ENCODE assay signal across 23 mouse cellular contexts in the genomic region with DNA sequence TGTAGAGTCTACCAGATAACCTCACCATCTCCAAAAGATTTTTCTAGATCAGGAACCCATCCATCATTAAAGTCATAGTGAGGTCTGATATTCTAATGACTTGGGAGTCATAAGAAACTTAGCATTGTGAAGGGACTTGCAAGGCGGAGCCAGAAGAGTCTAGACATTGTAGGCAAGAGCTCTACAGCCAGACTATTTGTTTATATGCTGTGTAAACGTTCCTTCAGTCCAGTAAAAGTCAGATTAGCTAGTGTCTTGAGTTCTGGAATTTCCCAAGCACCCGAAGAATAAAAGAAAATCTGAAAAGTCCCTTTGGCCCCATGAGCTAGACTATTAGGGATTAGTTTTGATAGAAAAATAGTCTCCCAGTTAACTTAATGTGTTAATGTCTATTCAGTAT. TPM values are rescaled to one million over a fixed set of nuclear protein-coding genes. Genes with fewer than 3 reads are reported as not detected.
DNase-seq lines count a peak whose midpoint lies in the region; ATAC-seq and TF ChIP-seq lines count a peak whose summit lies in the region.
"Had no signal": no experiment of that assay in that cellular context is flagged by ENCODE, and none has a peak within 500 bp of the region (broad histone marks: within the 10 kb centered on the region; RNA-seq: fewer than 3 reads in every experiment).

No protein-coding gene starts in this region.

- TF ChIP-seq POLR2A in liver, adult 2 months (IDR thresholded peaks at IDR 0.05; ENCODE audit: extremely low read depth, insufficient read depth, low read length) = no peak
- no peak for TF ChIP-seq POLR2A in lung, adult 2 months (IDR thresholded peaks at IDR 0.05; ENCODE audit: borderline replicate concordance, extremely low read depth, low read depth, low read length)

- H3K27ac ChIP-seq in liver, adult 2 months (replicated peaks; ENCODE audit: insufficient read depth, low read depth, low read length) = no peak overlapping the region
- no peak overlapping the region for H3K27ac ChIP-seq in liver, embryonic 12.5 days
- H3K27ac ChIP-seq in lung, postnatal 0 days (ENCODE audit: low read length) = no peak overlapping the region

- whole genome bisulfite sequencing in liver, adult 2 months = 69% methylated on average over 3 of the region's 3 CpGs
- 46% methylated on average over 3 of the region's 3 CpGs for WGBS in liver, embryonic 12.5 days (ENCODE audit: insufficient replicate concordance)
- 26% methylated on average over 3 of the region's 3 CpGs for WGBS in lung, postnatal 0 days
- 27% methylated on average over 3 of the region's 3 CpGs for WGBS in lung, adult 2 months

- TF ChIP-seq EP300 in lung, postnatal 0 days (IDR thresholded peaks at IDR 0.05) = peak; percentile 67

- no peak overlapping the region for H3K9ac ChIP-seq in liver, adult 2 months (ENCODE audit: low read depth, low read length)
- no peak overlapping the region for H3K9ac ChIP-seq in liver, embryonic 12.5 days
- no peak overlapping the region for H3K9ac ChIP-seq in lung, postnatal 0 days (replicated peaks; ENCODE audit: low read depth)

- H3K4me1 ChIP-seq in liver, adult 2 months (ENCODE audit: control insufficient read depth, insufficient read depth, low read length) = no peaks in the 10 kb centered on the region
- no peaks in the 10 kb centered on the region; the same call in 1 of the 2 replicates for H3K4me1 ChIP-seq in liver, embryonic 12.5 days
- H3K4me1 ChIP-seq in lung, postnatal 0 days (ENCODE audit: insufficient read depth, low read depth, low read length) = 0 out of 2 replicates have a peak, but pooled peaks cover under 1% of the 10 kb centered on the region
- peaks cover under 1% of the 10 kb centered on the region; the same call in 1 of the 2 replicates for H3K4me1 ChIP-seq in lung, adult 2 months (ENCODE audit: control insufficient read depth, insufficient read depth, low read length)

- no peak for TF ChIP-seq CTCF in liver, adult 2 months (IDR thresholded peaks at IDR 0.05; ENCODE audit: low read depth, low read length)
- TF ChIP-seq CTCF in lung, postnatal 0 days (IDR thresholded peaks at IDR 0.05) = no peak
- no peak for TF ChIP-seq CTCF in lung, adult 2 months (IDR thresholded peaks at IDR 0.05; ENCODE audit: insufficient read depth, low read length)

- no peaks in the 10 kb centered on the region for H3K27me3 ChIP-seq in liver, adult 2 months (ENCODE audit: control insufficient read depth, insufficient read depth, low read length)
- H3K27me3 ChIP-seq in liver, embryonic 12.5 days (replicated peaks) = no peaks in the 10 kb centered on the region
- no peaks in the 10 kb centered on the region for H3K27me3 ChIP-seq in lung, postnatal 0 days (replicated peaks; ENCODE audit: insufficient read depth, low read length)
- H3K27me3 ChIP-seq: CH12.LX, Patski had no signal

- H3K79me2 ChIP-seq in liver, adult 2 months (ENCODE audit: control insufficient read depth, insufficient read depth, low read length) = no peaks in the 10 kb centered on the region

- H3K36me3 ChIP-seq in liver, adult 2 months (ENCODE audit: control insufficient read depth, insufficient read depth, low read length) = no peaks in the 10 kb centered on the region
- H3K36me3 ChIP-seq in liver, embryonic 12.5 days = no peaks in the 10 kb centered on the region
- no peaks in the 10 kb centered on the region for H3K36me3 ChIP-seq in lung, postnatal 0 days (ENCODE audit: insufficient read depth, low read length)
- H3K36me3 ChIP-seq: G1E had no signal

- H3K4me3 ChIP-seq in liver, adult 2 months (ENCODE audit: insufficient read depth, low read depth, low read length) = no peak overlapping the region
- H3K4me3 ChIP-seq in liver, embryonic 12.5 days = no peak overlapping the region
- H3K4me3 ChIP-seq in lung, postnatal 0 days (ENCODE audit: low read depth, low read length) = no peak overlapping the region
- no peak overlapping the region for H3K4me3 ChIP-seq in lung, adult 2 months (replicated peaks; ENCODE audit: extremely low read depth, low read depth, low read length)

- H3K9me3 ChIP-seq in liver, embryonic 12.5 days (replicated peaks) = no peaks in the 10 kb centered on the region
- no peaks in the 10 kb centered on the region for H3K9me3 ChIP-seq in lung, postnatal 0 days (ENCODE audit: low read length)
- H3K9me3 ChIP-seq: G1E had no signal

- peak; percentile 20 for DNase-seq in liver, adult 2 months (ENCODE audit: extremely low read depth, low read depth, low spot score)
- peak; percentile 51 for DNase-seq in lung, postnatal 0 days (ENCODE audit: low spot score)
- no peak for DNase-seq in lung, postnatal 25 days (ENCODE audit: low spot score)
- DNase-seq in lung, postnatal 10 days = peak; percentile 22
- DNase-seq in lung, adult 2 months = no peak
- DNase-seq in lung, postnatal 36 days = peak; percentile 23
- no peak for DNase-seq in lung, postnatal 14 days
- DNase-seq: adrenal gland, adult 2 months; adrenal gland, adult 8-10 months; adrenal gland, postnatal 10 days; adrenal gland, postnatal 14 days; adrenal gland, postnatal 25 days; adrenal gland, postnatal 36 days; B cell, adult 2 months; cerebellum, adult 11 months; cerebellum, adult 11-12 months had no signal

- ATAC-seq in liver, embryonic 12.5 days = no peak
- no peak for ATAC-seq in lung, postnatal 0 days
- ATAC-seq: activated CD4-positive, CD25-positive, alpha-beta regulatory T cell, adult 4 months; CD4-positive, CD25-positive, alpha-beta regulatory T cell, adult 4 months; Patski had no signal

- no peak overlapping the region for H3K4me2 ChIP-seq in liver, embryonic 12.5 days
- no peak overlapping the region for H3K4me2 ChIP-seq in lung, postnatal 0 days (replicated peaks; ENCODE audit: low read depth, low read length)

RNA-seq across cellular contexts. Expression of gene Itgb6, which starts 38.3 kb away (rescaled TPM):
- 0.28 TPM in 1 of 2 replicates, not detected in the other for total RNA-seq in liver, adult 2 months (2014; rRNA removed)
- polyA plus RNA-seq in liver, adult 2 months (2012; rRNA removed) = not detected in 2 replicates
- polyA plus RNA-seq in liver, embryonic 12.5 days (2016; fragmentation: Nextera tagmentation; extraction: Ambion mirVana) = 0.04 and 0.08 TPM in 2 replicates
- polyA plus RNA-seq in lung, postnatal 0 days (2015; fragmentation: Nextera tagmentation; extraction: Ambion mirVana) = 19.2 and 22.4 TPM in 2 replicates
- polyA plus RNA-seq in lung, adult 2 months (2012; rRNA removed) = 22.8 and 28.9 TPM in 2 replicates
- total RNA-seq: adrenal gland, adult 2 months; adrenal gland, adult 8-10 months; adrenal gland, postnatal 14 days; adrenal gland, postnatal 25 days; adrenal gland, postnatal 36 days; CH12.LX; MEL had no signal
- polyA plus RNA-seq: adrenal gland, adult 2 months; G1E had no signal

Comparison
In these comparisons a context has a peak if more than half of its experiments do, and no peak if none do; other contexts are left out.
1. DNase-seq: peak in liver, adult 2 months (single experiment), lung, postnatal 0 days (single experiment), lung, postnatal 10 days (single experiment) and lung, postnatal 36 days (single experiment); none in lung, postnatal 25 days (single experiment), lung, adult 2 months (single experiment) and lung, postnatal 14 days (single experiment).
2. RNA of gene Itgb6, which starts 38.3 kb away (polyA plus RNA-seq): 22.8 to 28.9 TPM in lung, adult 2 months and 19.2 to 22.4 TPM in lung, postnatal 0 days; 0.04 to 0.08 TPM in liver, embryonic 12.5 days and not detected in liver, adult 2 months; every median in the first group is over 10 times any median in the second.